Mouse (Mus musculus): ENCODE measurements around the gene Utrn. TPM values are rescaled to one million over a fixed set of nuclear protein-coding genes. Genes with fewer than 3 reads are reported as not detected.

Utrn gene
- polyA plus RNA-seq, 1 experiment, result 13.9 TPM

DNA sequence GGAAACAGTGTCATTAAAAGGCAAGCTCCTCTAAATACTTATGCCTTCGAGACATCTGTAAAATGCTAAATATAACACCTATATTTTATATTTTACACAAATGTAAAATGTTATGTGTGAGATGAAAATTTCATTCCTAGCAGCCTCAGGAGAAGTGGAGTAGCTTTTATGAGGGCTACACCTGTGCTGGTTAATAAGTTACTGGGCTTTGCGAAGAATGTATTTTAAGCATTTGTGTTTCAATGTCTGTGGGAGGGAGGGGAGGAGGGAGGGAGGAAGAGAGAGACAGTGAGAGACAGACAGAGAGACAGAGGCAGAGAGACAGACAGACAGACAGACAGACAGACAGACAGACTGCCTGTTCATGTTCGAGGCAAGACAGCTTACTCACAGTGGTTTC lies 380.6 kb downstream of the Utrn start:
- no peaks in the 10 kb centered on the region for H3K79me2 ChIP-seq (ENCODE audit: control insufficient read depth, insufficient read depth)
- TF ChIP-seq MYOG (IDR thresholded peaks at IDR 0.05; ENCODE audit: control insufficient read depth in 1 of 3, insufficient read depth in 1 of 3, insufficient read length in 2 of 3, low read depth in 2 of 3), result no peak
- TF ChIP-seq MYOD1 (IDR thresholded peaks at IDR 0.05; ENCODE audit: control insufficient read depth in 1 of 3, insufficient read length in 2 of 3, low read depth in 2 of 3), result no peak
- no peak for TF ChIP-seq SRF (IDR thresholded peaks at IDR 0.05; ENCODE audit: control insufficient read depth, insufficient read length, low read depth)
- TF ChIP-seq POLR2AphosphoS2 (IDR thresholded peaks at IDR 0.05; ENCODE audit: insufficient read length, low read depth), result no peak
- TF ChIP-seq USF1 (IDR thresholded peaks at IDR 0.05; ENCODE audit: low read depth), result no peak
- no peak for TF ChIP-seq REST (IDR thresholded peaks at IDR 0.05; ENCODE audit: insufficient read depth, insufficient read length)
- no peak overlapping the region for H3K4me2 ChIP-seq (ENCODE audit: low read depth)
- peaks cover 10% of the 10 kb centered on the region for H3K36me3 ChIP-seq (ENCODE audit: control insufficient read depth, insufficient read depth)
- no peak overlapping the region for H3K4me3 ChIP-seq
- no peaks in the 10 kb centered on the region for H3K27me3 ChIP-seq (ENCODE audit: control insufficient read depth, insufficient read depth, insufficient read length)
- no peak overlapping the region for H3ac ChIP-seq (ENCODE audit: control insufficient read depth, insufficient read length)

DNA sequence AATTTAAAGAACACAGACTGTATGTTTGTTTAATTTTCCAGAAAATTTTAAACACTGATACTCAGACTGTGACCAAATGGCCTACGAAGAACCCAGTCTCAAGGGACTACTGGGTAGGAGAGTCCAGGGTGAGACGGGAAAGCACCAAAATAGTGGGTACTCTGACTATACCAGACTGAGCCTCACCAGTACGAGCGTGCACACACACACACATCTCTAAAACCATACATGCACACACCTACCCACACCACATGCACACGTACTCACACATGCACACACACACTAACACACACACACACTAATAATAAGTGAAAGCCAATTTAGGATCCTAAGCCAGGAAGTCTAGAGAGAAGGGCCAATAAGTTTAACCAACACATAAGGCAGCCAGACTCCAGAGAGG lies 381.0 kb downstream of the Utrn start:
- no peaks in the 10 kb centered on the region for H3K27me3 ChIP-seq (ENCODE audit: control insufficient read depth, insufficient read depth, insufficient read length)
- no peak overlapping the region for H3K4me2 ChIP-seq (ENCODE audit: low read depth)
- H3K36me3 ChIP-seq (ENCODE audit: control insufficient read depth, insufficient read depth), result peaks cover 12% of the 10 kb centered on the region
- TF ChIP-seq MYOG (IDR thresholded peaks at IDR 0.05; ENCODE audit: control insufficient read depth in 1 of 3, insufficient read depth in 1 of 3, insufficient read length in 2 of 3, low read depth in 2 of 3) (no peak), POLR2AphosphoS2 (IDR thresholded peaks at IDR 0.05; ENCODE audit: insufficient read length, low read depth) (no peak), MYOD1 (IDR thresholded peaks at IDR 0.05; ENCODE audit: control insufficient read depth in 1 of 3, insufficient read length in 2 of 3, low read depth in 2 of 3) (no peak), E2F4 (IDR thresholded peaks at IDR 0.05; ENCODE audit: insufficient read depth) (no peak), TCF12 (IDR thresholded peaks at IDR 0.05; ENCODE audit: insufficient read depth, poor library complexity, severe bottlenecking) (no peak), TCF3 (IDR thresholded peaks at IDR 0.05; ENCODE audit: insufficient read length, low read depth) (no peak), MAX (IDR thresholded peaks at IDR 0.05; ENCODE audit: low read depth) (no peak), REST (IDR thresholded peaks at IDR 0.05; ENCODE audit: insufficient read depth, insufficient read length) (no peak), USF1 (IDR thresholded peaks at IDR 0.05; ENCODE audit: low read depth) (no peak), SRF (IDR thresholded peaks at IDR 0.05; ENCODE audit: control insufficient read depth, insufficient read length, low read depth) (no peak), POLR2A (IDR thresholded peaks at IDR 0.05; ENCODE audit: insufficient read length, low read depth) (no peak), CEBPB (IDR thresholded peaks at IDR 0.05; ENCODE audit: insufficient read depth, poor library complexity, severe bottlenecking) (no peak)
- H3K79me2 ChIP-seq (ENCODE audit: control insufficient read depth, insufficient read depth), result no peaks in the 10 kb centered on the region
- H3ac ChIP-seq (ENCODE audit: control insufficient read depth, insufficient read length), result no peak overlapping the region
- H3K4me3 ChIP-seq, result no peak overlapping the region

DNA sequence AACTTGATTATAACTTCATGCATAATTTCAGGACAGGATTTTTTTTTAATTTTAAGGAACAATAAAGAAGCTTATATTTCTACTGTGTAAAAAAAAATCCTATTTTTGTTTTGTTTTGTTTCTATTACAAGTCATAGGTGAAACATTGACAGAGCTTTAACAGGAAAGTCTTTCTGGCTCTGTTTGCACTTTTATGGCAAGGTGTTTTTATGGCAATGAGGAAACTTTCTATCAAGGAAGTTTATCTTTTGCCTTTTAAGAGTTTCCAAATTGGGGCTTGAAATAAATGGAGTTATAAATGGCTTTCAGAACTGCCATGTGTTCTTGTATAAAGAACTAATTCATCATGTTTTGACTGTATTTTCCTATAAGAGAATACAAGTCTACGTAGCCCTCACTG lies 385.7 kb downstream of the Utrn start:
- TF ChIP-seq TCF3 (IDR thresholded peaks at IDR 0.05; ENCODE audit: insufficient read length, low read depth) (no peak), E2F4 (IDR thresholded peaks at IDR 0.05; ENCODE audit: insufficient read depth) (no peak), CEBPB (IDR thresholded peaks at IDR 0.05; ENCODE audit: insufficient read depth, poor library complexity, severe bottlenecking) (no peak), TCF12 (IDR thresholded peaks at IDR 0.05; ENCODE audit: insufficient read depth, poor library complexity, severe bottlenecking) (no peak), MYOG (IDR thresholded peaks at IDR 0.05; ENCODE audit: control insufficient read depth in 1 of 3, insufficient read depth in 1 of 3, insufficient read length in 2 of 3, low read depth in 2 of 3) (no peak), MAX (IDR thresholded peaks at IDR 0.05; ENCODE audit: low read depth) (no peak), REST (IDR thresholded peaks at IDR 0.05; ENCODE audit: insufficient read depth, insufficient read length) (no peak), SRF (IDR thresholded peaks at IDR 0.05; ENCODE audit: control insufficient read depth, insufficient read length, low read depth) (no peak), USF1 (IDR thresholded peaks at IDR 0.05; ENCODE audit: low read depth) (no peak)
- H3K4me2 ChIP-seq (ENCODE audit: low read depth), result no peak overlapping the region
- no peaks in the 10 kb centered on the region for H3K27me3 ChIP-seq (ENCODE audit: control insufficient read depth, insufficient read depth, insufficient read length)

DNA sequence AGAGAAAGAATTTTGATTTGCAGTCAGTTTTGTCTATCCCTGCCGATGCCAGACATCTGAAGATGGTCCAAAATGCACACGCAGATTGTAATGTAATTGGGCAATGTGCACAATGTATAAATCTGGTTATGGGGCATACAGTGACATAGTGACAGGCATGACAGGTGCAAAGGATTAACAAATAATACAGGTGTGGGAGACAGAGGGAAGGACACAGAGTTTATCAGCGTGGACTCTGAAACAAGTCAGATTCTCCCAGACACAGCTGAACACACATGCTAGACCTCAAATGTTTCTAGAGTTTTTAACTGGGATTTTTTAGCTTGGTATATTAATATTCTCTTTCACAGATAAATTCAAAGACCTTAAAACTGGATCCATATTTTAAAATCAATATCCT lies 386.2 kb downstream of the Utrn start:
- no peak overlapping the region for H3K4me3 ChIP-seq
- TF ChIP-seq USF1 (IDR thresholded peaks at IDR 0.05; ENCODE audit: low read depth) (no peak), MYOG (IDR thresholded peaks at IDR 0.05; ENCODE audit: control insufficient read depth in 1 of 3, insufficient read depth in 1 of 3, insufficient read length in 2 of 3, low read depth in 2 of 3) (no peak), TCF3 (IDR thresholded peaks at IDR 0.05; ENCODE audit: insufficient read length, low read depth) (no peak), POLR2AphosphoS2 (IDR thresholded peaks at IDR 0.05; ENCODE audit: insufficient read length, low read depth) (no peak), MYOD1 (IDR thresholded peaks at IDR 0.05; ENCODE audit: control insufficient read depth in 1 of 3, insufficient read length in 2 of 3, low read depth in 2 of 3) (no peak), TCF12 (IDR thresholded peaks at IDR 0.05; ENCODE audit: insufficient read depth, poor library complexity, severe bottlenecking) (no peak), REST (IDR thresholded peaks at IDR 0.05; ENCODE audit: insufficient read depth, insufficient read length) (no peak), MAX (IDR thresholded peaks at IDR 0.05; ENCODE audit: low read depth) (no peak), CEBPB (IDR thresholded peaks at IDR 0.05; ENCODE audit: insufficient read depth, poor library complexity, severe bottlenecking) (no peak), SRF (IDR thresholded peaks at IDR 0.05; ENCODE audit: control insufficient read depth, insufficient read length, low read depth) (no peak), E2F4 (IDR thresholded peaks at IDR 0.05; ENCODE audit: insufficient read depth) (no peak), POLR2A (IDR thresholded peaks at IDR 0.05; ENCODE audit: insufficient read length, low read depth) (no peak)
- no peaks in the 10 kb centered on the region for H3K27me3 ChIP-seq (ENCODE audit: control insufficient read depth, insufficient read depth, insufficient read length)
- H3K4me2 ChIP-seq (ENCODE audit: low read depth), result no peak overlapping the region
- no peaks in the 10 kb centered on the region for H3K79me2 ChIP-seq (ENCODE audit: control insufficient read depth, insufficient read depth)
- peaks cover 36% of the 10 kb centered on the region for H3K36me3 ChIP-seq (ENCODE audit: control insufficient read depth, insufficient read depth)
- no peak overlapping the region for H3ac ChIP-seq (ENCODE audit: control insufficient read depth, insufficient read length)

More for the DNA sequence above, 385.7 kb downstream of the Utrn start:
- Histone ChIP-seq H3K79me2 (ENCODE audit: control insufficient read depth, insufficient read depth) (no peaks in the 10 kb centered on the region), H3ac (ENCODE audit: control insufficient read depth, insufficient read length) (no peak overlapping the region), H3K36me3 (ENCODE audit: control insufficient read depth, insufficient read depth) (peaks cover 36% of the 10 kb centered on the region), H3K4me3 (no peak overlapping the region)

All from myocyte (in vitro differentiated cells).